Mouse (Mus musculus) cerebellum, postnatal 25 days (tissue): ENCODE data around the gene Spon2.

ENCODE experiments used
- DNase-seq, 2 experiments: peaks; one replicate each; pipeline ENCODE4 v3.0.0; 2021; ENCODE audit warnings: mixed read lengths in 2 of 2

Gene Spon2

DNA sequence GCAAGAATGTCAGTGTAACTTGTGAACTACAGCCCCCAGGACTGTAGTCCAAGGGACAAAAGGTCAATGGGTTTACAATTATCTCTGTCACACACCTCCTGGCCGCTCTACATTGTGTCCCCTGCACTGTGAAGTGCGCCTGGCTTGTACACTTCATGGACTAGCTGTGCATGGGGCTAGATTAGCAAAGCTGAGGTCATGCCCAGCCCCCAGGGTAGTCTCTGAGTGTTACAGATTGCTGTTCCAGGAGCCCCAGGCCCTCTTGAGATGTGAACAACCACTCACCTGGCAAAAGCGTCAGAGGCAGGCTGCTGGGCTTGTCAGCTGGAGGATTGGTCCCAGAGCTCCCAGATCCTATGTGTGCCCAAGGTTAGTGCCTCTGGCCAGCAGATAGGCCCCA is 592 bp downstream of the Spon2 start:
- no peak for DNase-seq

DNA sequence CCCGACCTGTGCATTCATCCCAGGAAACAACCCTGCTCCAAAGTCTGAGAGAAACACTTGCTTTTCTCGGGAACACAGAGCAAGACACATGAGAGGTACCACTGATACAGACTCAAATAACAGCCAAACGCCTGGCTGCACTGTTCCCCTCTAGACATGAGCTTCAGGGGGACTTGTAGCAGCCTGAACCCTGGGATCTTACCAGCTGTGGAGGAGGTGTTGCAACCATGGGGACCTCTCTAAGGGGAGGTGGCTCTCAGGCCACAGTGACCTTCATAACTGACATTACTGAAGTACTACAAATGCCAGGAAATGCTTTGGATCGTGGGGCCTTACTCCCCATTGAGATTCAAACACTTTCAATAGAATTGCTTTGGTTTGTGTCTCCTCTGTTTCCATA is 3.5 kb downstream of the Spon2 start:
- DNase-seq = no peak

DNA sequence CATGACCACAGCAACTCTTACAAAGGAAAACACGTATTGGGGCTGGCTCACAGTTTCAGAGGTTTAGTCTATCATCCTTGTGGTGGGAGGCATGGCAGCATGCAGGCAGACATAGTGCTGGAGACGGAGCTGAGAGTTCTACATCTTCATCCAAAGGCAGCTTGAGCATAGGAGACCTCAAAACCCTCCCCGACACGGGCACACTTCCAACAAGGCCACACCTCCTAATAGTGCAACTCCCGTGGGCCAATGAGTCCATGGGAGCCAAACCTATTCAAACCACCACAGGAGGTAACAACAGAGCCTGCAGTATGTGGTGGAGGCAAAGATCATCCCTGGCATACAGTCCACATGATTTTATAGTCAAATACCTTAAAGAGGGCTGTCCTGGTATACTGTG is 7.0 kb downstream of the Spon2 start:
- no peak for DNase-seq

DNA sequence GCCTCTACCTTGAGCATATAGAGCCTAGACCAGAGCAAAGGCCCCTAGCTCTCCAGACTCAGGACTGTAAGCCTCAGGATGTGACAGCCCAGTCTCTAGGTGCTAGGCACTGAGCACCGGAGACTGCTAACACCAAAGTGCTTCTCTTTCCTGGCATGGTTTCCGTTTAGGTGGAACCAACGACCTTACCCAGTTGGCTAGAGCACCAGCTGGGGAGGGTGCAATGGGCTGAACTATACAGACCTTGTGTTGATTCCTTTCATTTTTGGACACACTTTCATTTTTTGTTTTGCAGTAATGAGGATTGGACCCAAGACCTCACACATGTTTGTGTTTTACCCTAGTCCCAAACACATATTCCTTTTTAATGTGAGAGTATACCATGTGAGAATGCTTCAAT is 7.7 kb downstream of the Spon2 start:
- no peak for DNase-seq

DNA sequence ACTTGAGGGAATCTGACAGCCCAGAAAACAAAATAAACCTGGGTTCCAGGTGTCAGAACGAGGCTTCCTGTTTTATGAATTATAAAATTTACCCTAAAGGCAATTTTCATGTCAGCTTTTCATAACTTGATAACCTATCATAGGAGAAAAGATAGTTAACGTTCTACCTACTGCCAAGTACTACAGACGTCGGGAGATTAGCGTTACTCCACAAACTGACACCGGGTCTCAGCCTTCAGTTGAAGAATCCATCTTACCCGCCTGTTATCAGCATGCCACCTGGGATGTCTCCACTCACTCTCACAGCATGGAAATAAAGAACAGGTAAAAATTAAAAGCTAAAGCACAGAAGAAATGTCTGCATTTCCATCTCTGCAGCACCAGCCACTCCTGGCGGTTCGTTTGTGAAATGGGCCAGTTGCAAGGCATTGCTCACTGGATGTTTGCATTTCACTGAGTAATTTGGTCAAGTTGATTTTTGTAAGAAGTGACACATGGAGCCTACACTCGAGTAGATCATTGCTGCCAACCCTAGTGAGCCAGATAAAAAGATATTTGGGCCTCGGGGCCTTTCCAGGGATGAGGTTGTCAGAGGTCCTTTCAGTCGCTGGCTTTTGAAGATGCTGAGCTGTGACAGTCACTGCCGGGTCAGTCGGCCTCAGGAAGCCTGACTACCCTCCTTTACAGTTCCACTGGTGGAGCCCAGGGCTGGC is 9.6 kb downstream of the Spon2 start:
- no peak for DNase-seq

DNA sequence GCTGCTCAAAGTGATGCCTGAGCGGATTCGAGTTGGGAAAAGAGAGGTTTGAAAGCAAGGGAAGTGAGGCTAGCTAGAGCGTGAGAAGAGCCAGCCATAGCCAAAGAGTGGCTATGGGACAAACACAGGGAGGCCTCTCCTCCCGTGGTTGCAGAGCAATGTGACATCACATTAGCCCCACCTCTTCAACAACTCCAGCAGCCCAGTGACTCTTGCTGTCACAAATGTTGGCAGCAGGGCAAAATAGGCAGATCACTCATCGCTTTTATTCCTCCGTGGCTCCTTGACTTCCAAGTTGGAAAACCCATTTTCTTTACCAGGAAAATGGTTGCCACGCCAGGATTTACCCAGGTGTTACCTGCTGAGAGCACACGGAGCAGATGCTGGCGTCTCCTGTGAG is 11.1 kb downstream of the Spon2 start:
- no peak for DNase-seq

DNA sequence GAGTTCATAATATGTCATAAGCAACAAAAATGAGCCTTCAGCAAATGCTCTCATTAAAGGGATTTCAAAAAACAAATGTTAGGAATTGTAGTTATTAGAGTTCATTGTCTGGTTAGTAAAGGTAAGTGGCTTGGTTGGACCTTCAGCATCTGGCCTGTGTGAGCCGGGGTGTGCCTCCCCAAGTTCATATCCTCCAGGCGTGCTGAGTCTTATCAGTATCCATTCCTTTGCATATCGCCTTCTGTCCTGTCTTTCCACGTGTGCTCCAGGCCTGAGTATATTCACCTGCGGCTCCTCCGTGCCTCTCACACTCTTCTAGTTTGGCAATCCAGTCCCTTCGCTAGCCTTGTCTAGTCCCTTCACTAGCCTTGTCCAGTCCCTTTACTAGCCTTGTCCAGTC is 11.9 kb downstream of the Spon2 start:
- no peak for DNase-seq

DNA sequence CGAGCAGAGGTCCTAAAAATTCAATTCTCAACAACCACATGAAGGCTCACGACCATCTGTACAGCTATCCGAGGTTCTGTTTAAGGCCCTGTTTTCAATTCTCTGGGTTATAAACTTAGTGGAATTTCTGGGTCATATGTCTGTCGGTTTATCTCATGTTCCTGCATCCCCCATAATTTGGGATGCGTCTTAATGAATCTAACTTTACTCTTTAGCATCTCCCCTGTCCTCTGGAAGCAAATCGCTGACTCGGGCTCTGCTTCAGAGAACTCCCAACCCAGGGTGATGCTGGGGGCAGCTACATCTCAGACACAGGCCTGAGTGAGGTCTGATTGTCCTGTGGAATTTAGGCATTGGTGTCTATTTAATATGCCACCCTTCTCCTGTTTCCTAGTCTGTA is 14.0 kb downstream of the Spon2 start:
- DNase-seq = no peak

DNA sequence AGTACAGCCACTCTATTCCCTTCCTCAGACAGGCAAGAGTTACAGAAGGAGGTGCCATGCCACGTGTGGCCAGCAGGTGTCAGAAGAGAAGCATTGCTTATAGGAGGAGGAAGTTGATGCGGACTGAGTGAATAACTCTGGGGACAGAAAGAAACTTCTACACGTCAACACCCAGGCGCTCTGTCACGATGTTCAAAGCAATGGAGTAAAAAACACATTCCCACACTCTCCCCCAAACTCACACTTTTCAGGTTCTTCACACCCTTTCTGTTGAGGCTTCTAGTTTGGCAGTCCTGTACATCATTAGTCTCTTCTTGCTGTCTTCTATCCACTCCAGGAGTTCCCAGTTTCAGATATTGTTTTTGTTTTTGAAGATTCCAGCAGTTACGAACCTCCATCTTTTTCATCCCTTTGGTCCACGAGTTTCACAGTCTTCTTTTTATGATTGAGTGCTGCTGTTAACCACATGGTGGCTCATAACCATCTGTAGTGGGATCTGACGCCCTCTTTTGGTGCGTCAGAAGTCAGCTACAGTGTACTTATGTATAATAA is 14.5 kb downstream of the Spon2 start:
- DNase-seq = peak; percentile 86 to 92

DNA sequence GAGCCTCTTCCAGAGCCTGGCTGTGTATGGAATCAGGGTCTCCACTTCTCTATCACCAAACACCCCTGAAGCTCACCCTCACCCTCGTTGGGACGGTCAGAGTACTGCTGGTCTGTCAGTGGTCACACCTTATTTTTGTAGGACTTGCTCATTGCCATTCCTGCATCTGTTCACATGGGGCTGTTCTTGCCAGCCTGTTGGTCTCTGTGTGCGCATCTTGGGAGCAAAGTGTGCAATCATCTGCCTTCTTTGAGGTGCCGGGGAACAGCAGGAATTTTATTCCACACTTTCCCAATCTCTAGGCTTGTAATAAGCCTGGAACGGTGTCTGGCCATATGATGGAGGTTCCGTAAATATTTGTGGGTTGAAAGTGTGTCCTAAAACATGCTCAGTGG is 15.1 kb downstream of the Spon2 start:
- DNase-seq = no peak

DNA sequence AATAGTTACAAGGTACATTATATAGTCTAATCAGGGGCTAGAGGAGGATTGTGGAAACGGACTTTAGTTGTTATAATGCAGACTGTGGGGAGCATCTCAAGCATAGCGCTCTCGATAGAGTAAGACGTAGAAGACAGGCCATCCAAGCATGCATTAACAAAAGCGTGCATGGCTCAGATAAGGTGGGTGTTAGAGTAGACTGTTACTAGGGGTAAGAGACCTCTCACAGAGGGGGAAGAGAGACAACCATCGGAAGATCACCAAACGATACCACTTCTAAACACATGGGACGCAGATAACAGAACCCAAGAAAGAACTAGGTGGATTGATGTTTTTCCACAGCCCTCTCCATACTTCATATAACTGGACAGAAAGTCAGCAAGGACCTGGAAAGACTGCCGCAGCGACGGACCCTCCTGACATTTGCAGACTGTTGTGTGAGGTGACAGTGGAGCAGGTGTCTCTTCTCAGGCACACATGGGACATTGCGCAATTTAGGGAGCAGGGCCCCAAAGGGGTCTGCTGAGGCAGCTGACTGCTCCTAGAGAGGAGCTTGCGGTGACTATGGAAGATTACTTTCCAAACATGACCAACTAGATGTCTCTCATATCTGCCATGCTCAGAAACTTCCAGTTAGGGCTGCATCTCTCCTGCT is 15.6 kb downstream of the Spon2 start:
- DNase-seq = no peak

DNA sequence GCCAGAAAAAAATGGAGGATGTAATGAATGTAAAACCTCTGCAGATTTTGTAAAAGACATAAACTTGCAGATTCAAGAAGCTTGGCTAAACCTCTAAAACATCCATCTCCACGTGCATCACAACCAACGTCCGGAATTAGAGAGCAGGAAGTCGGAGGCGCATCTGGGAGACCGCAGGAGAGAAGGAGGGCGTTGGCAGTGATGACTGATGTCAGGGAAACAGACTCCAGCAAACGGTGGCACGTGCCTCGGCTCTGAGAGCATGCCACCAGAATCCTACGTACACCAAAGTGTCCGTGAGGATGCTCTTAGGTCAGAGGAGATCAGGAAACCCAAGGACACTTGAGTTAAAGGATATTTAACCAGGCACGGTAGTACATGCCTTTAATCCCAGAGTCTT is 16.6 kb downstream of the Spon2 start:
- DNase-seq = no peak

DNA sequence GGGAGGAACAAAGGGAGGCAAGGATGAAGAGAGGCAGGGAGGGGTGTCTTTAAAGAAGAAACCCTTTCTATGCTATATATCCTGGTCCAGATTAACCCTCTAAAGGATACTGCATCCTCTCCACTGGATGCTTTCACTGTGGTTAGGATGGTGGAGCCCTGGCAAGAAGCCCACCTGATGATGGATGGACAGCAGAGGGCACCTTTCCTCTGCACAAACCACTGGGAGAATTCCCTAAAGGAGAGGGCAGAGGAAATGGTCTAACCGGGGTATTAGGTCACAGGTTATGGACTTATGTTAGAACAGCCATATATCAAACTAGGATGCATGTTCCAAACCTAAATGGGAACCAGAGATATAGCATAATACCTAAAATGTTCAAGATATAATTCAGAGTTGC is 18.2 kb downstream of the Spon2 start:
- DNase-seq = no peak

DNA sequence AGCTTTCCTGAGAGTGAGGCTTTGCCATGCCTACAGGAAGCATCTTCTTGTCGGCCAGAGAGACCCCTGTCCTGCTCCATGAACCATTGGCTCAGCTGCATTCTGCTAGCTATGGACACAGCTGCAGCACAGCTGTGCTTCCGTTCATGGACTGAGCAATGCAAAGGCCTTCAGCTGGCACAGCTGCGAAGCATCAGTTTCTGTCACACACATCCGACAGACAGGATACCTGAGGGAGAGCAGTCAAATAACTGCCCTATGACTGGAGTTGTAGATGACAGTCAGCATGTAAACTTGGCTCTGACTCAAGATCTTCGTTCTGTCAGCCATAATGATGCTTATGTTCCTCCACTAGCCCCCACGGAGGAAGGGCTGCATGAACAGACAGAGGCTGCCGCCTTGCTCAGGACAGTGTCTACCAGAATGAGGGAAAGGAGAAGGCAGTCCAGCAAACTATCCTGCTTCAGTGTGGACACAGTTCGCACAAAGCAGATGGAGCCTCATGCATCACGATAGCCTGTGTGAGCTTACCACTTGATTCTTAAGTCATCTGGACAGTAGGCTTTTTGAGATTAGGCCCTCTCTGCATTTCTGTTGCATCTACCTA is 22.9 kb downstream of the Spon2 start:
- no peak for DNase-seq

DNA sequence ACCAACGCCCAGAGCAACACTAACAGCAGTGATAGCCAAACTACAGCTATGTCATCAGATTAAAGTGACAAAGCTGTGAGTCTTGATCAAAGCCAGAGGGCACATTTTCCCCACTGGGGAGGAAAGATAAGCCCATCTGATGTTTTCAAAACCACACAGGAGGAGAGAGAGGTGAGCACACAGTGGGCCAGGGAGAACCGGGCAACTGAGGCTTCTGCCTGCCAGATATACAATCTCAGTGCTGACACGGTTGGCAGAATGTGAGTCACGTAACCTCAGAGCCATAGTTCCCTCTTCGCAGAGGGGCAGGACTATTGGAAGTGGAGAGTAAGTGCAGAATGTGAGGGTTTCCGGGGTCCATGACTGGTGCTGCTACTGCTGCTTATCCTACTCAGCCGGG is 24.7 kb downstream of the Spon2 start:
- DNase-seq = no peak
